Mouse (Mus musculus) adrenal gland, postnatal 36 days (tissue): ENCODE results near the gene Ankzf1. TPM values are rescaled to one million over a fixed set of nuclear protein-coding genes. Genes with fewer than 3 reads are reported as not detected.

Source experiments
- DNase-seq, 2 experiments: peaks; one replicate each; pipeline ENCODE4 v3.0.0; 2021; ENCODE audit warnings: mixed read lengths in 1 of 2
- long read RNA-seq, 2 experiments: library from polyadenylated mRNA; stranded (forward); transcript quantifications; one replicate each; pipeline ENCODE4 v2.0.0; 2021; ENCODE audit warnings: borderline sequencing depth in 2 of 2
- total RNA-seq, 2 experiments: library from RNA; stranded (reverse); gene quantifications; 2 replicates each; pipeline ENCODE4 v1.2.3; 2021

Ankzf1 gene
- 10 to 100 TPM; 13.7 to 16.8 TPM for total RNA-seq
- long read RNA-seq, experiment 1, partial matches to known transcripts, result 8 of 28 reads
- long read RNA-seq, experiment 1, other reads (novel, unspliced or antisense), result 14 of 28 reads
- long read RNA-seq, experiment 2, partial matches to known transcripts, result 1 of 7 reads
- long read RNA-seq, experiment 2, other reads (novel, unspliced or antisense), result 3 of 7 reads

- DNase-seq, result peak; percentile 95 to 96
These were observed at the start of gene Ankzf1, which contains the start of gene Atg9a for GRCm38 (mm10) chr1:75191622-75192402. TSS of gene Ankzf1 (plus strand) at chr1:75192151. TSS of gene Atg9a (minus strand) at chr1:75192196.

GRCm38 (mm10) chr1:75142301-75143261 lies 49.4 kb upstream of the Ankzf1 start, which contains the start of the genes Cnppd1 and Retreg2:
TSS of gene Cnppd1 (minus strand) at chr1:75142711.
TSS of gene Retreg2 (plus strand) at chr1:75142778.
- peak; percentile 97 to 98 for DNase-seq

GRCm38 (mm10) chr1:75145589-75145988 lies 46.4 kb upstream of the Ankzf1 start:
- no peak for DNase-seq

- DNase-seq, result no peak
These were observed 44.4 kb upstream of the Ankzf1 start for GRCm38 (mm10) chr1:75147411-75148135.

GRCm38 (mm10) chr1:75148727-75149126 lies 43.2 kb upstream of the Ankzf1 start:
- no peak for DNase-seq

GRCm38 (mm10) chr1:75155837-75156236 lies 36.1 kb upstream of the Ankzf1 start:
- no peak for DNase-seq

GRCm38 (mm10) chr1:75158990-75159389 lies 33.0 kb upstream of the Ankzf1 start:
- DNase-seq, result no peak

GRCm38 (mm10) chr1:75159540-75160255 lies 32.3 kb upstream of the Ankzf1 start:
- no peak for DNase-seq

GRCm38 (mm10) chr1:75160256-75160617 lies 31.7 kb upstream of the Ankzf1 start:
- no peak for DNase-seq

- DNase-seq, result no peak
These were observed 23.9 kb upstream of the Ankzf1 start for GRCm38 (mm10) chr1:75168093-75168471.

- DNase-seq, result peak; percentile 99
These were observed 23.2 kb upstream of the Ankzf1 start, which contains the start of gene Zfand2b for GRCm38 (mm10) chr1:75168472-75169464. TSS of gene Zfand2b (plus strand) at chr1:75168646.

GRCm38 (mm10) chr1:75179334-75180104 lies 12.4 kb upstream of the Ankzf1 start:
- DNase-seq, result peak; percentile 42 to 66

- DNase-seq, result peak; percentile 90 to 93
These were observed 11.8 kb upstream of the Ankzf1 start, which contains the start of gene Abcb6 for GRCm38 (mm10) chr1:75180105-75180590. TSS of gene Abcb6 (minus strand) at chr1:75180392.

- DNase-seq, result no peak
These were observed 11.2 kb upstream of the Ankzf1 start for GRCm38 (mm10) chr1:75180741-75181140.

GRCm38 (mm10) chr1:75181377-75181870 lies 10.5 kb upstream of the Ankzf1 start:
- DNase-seq, result no peak

- no peak for DNase-seq
These were observed 9.8 kb upstream of the Ankzf1 start for GRCm38 (mm10) chr1:75182160-75182559.

- DNase-seq, result no peak
These were observed 6.5 kb upstream of the Ankzf1 start for GRCm38 (mm10) chr1:75185495-75185894.

GRCm38 (mm10) chr1:75187126-75187525 lies 4.8 kb upstream of the Ankzf1 start:
- no peak for DNase-seq
